Mouse (Mus musculus) forebrain, embryonic 14.5 days (tissue): Measurements from ENCODE around the gene Prss41. TPM values are rescaled to one million over a fixed set of nuclear protein-coding genes. Genes with fewer than 3 reads are reported as not detected.

Experiments
- ATAC-seq: fragments of 200-750 bp; cut with Nextera tagmentation; 2 replicates; pipeline ENCODE4 v1.8.0; 2017; ENCODE audit warnings: mild to moderate bottlenecking, moderate library complexity
- DNase-seq: peaks from one replicate; pipeline ENCODE4 v3.0.0-alpha.2; 2015; ENCODE audit warnings: low spot score
- H3K27ac ChIP-seq: fragments of 300-500 bp; sonication (generic); 2 replicates; pipeline ENCODE4 v1.5.1; 2014; ENCODE audit warnings: low read depth, mild to moderate bottlenecking, control low read depth, low read length, moderate library complexity
- H3K27me3 ChIP-seq: fragments of 300-500 bp; sonication (generic); replicated peaks from 2 replicates; pipeline ENCODE4 v1.6.1; 2014; ENCODE audit warnings: low read length, control low read depth, mixed read lengths; ENCODE audit not compliant: control insufficient read depth, insufficient read depth
- H3K36me3 ChIP-seq: fragments of 300-500 bp; sonication (generic); 2 replicates; pipeline ENCODE4 v1.6.1; 2014; ENCODE audit warnings: low read length, control low read depth; ENCODE audit not compliant: control insufficient read depth, insufficient read depth
- H3K4me1 ChIP-seq: fragments of 300-500 bp; sonication (generic); 2 replicates; pipeline ENCODE4 v1.6.1; 2014; ENCODE audit warnings: antibody characterized with exemption, low read length, control low read depth; ENCODE audit not compliant: control insufficient read depth, insufficient read depth
- H3K4me2 ChIP-seq: fragments of 300-500 bp; sonication (generic); 2 replicates; pipeline ENCODE4 v1.6.1; 2014; ENCODE audit warnings: mild to moderate bottlenecking, control low read depth, low read length
- H3K4me3 ChIP-seq: fragments of 300-500 bp; sonication (generic); 2 replicates; pipeline ENCODE4 v1.5.1; 2014; ENCODE audit warnings: low read depth, low read length, control low read depth
- H3K9ac ChIP-seq: fragments of 300-500 bp; sonication (generic); 2 replicates; pipeline ENCODE4 v1.6.1; 2014; ENCODE audit warnings: mild to moderate bottlenecking, low read length, control low read depth, moderate library complexity
- H3K9me3 ChIP-seq: fragments of 300-500 bp; sonication (generic); replicated peaks from 2 replicates; pipeline ENCODE4 v1.6.1; 2016; ENCODE audit warnings: low read length, control low read depth, mixed read lengths; ENCODE audit not compliant: control insufficient read depth
- WGBS: fragments of 180-500 bp; shearing (Covaris S2); extraction: QIAGEN DNeasy Blood & Tissue Kit; methylation state at CpG from one replicate; pipeline ENCODE4 v1.1.7; 2014; 5-methylcytosine and 5-hydroxymethylcytosine counted together
- polyA plus RNA-seq: library from polyadenylated mRNA; unstranded; fragments of >200 nt; fragmentation: Nextera tagmentation; extraction: Ambion mirVana; gene quantifications from 2 replicates; pipeline ENCODE4 v1.2.1, GENCODE M21; 2014

The Prss41 gene
- polyA plus RNA-seq, 1 experiment from 2014 or later: 0.66 TPM

DNA sequence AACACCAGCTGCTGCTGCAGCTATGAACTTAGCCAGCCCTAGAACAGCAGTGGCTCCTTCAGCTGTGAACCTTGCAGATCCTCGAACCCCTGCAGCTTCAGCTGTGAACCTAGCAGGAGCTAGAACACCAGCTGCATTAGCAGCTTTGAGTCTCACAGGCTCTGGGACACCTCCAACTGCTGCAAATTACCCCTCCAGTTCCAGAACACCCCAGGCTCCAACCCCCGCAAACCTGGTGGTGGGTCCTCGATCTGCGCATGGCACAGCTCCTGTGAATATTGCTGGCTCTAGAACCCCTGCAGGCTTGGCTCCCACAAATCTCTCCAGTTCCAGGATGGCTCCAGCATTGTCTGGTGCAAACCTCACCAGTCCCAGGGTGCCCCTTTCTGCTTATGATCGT lies 23.2 kb downstream of the Prss41 start:
- Histone ChIP-seq H3K4me1 (no peaks in the 10 kb centered on the region), H3K27me3 (no peaks in the 10 kb centered on the region), H3K4me2 (no peak overlapping the region), H3K36me3 (peaks cover 100% of the 10 kb centered on the region), H3K9me3 (peaks cover 13% of the 10 kb centered on the region), H3K27ac (no peak overlapping the region), H3K4me3 (no peak overlapping the region), H3K9ac (no peak overlapping the region)
- ATAC-seq (no peak), DNase-seq (no peak)
- WGBS: 97% methylated on average over 5 of the region's 5 CpGs

GRCm38 (mm10) chr17:23819235-23819634 lies 24.7 kb downstream of the Prss41 start:
- DNase-seq: no peak
- H3K36me3 ChIP-seq: peaks cover 100% of the 10 kb centered on the region
- no peak overlapping the region for H3K9ac ChIP-seq
- no peak overlapping the region for H3K4me2 ChIP-seq
- no peak for ATAC-seq
- H3K27me3 ChIP-seq: no peaks in the 10 kb centered on the region
- H3K9me3 ChIP-seq: peaks cover 13% of the 10 kb centered on the region
- no peak overlapping the region for H3K4me3 ChIP-seq
- no peaks in the 10 kb centered on the region for H3K4me1 ChIP-seq
- no peak overlapping the region for H3K27ac ChIP-seq
- 98% methylated on average over 25 of the region's 25 CpGs for WGBS

GRCm38 (mm10) chr17:23818579-23818978 lies 25.4 kb downstream of the Prss41 start:
- Histone ChIP-seq H3K27me3 (no peaks in the 10 kb centered on the region), H3K4me2 (no peak overlapping the region), H3K4me3 (no peak overlapping the region), H3K4me1 (no peaks in the 10 kb centered on the region), H3K27ac (no peak overlapping the region), H3K9ac (no peak overlapping the region), H3K36me3 (peaks cover 99% of the 10 kb centered on the region), H3K9me3 (peaks cover 13% of the 10 kb centered on the region)
- WGBS: 97% methylated on average over 8 of the region's 8 CpGs
- ATAC-seq: no peak
- DNase-seq: no peak

DNA sequence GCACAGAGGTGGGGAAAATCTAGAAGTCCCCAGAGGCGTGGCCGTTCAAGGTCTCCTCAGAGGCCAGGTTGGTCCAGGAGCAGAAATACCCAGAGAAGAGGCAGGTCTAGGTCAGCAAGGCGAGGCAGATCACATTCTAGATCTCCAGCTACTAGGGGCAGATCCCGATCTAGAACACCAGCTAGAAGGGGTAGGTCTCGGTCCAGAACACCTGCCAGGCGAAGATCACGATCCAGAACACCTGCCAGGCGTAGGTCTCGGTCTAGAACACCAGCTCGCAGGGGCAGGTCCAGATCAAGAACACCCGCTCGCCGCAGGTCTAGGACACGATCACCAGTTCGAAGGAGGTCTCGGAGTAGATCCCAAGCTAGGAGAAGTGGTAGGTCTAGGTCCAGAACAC lies 28.3 kb downstream of the Prss41 start:
- no peaks in the 10 kb centered on the region for H3K27me3 ChIP-seq
- H3K4me1 ChIP-seq: no peaks in the 10 kb centered on the region
- H3K27ac ChIP-seq: no peak overlapping the region
- peaks cover 13% of the 10 kb centered on the region for H3K9me3 ChIP-seq
- ATAC-seq: no peak
- no peak overlapping the region for H3K4me3 ChIP-seq
- H3K36me3 ChIP-seq: peaks cover 96% of the 10 kb centered on the region
- 99% methylated on average over 16 of the region's 16 CpGs for WGBS
- no peak overlapping the region for H3K9ac ChIP-seq
- no peak overlapping the region for H3K4me2 ChIP-seq
- DNase-seq: no peak

- Histone ChIP-seq H3K27ac (no peak overlapping the region), H3K4me2 (no peak overlapping the region), H3K9ac (no peak overlapping the region), H3K4me1 (peaks cover 16% of the 10 kb centered on the region), H3K27me3 (no peaks in the 10 kb centered on the region), H3K4me3 (no peak overlapping the region), H3K36me3 (peaks cover 57% of the 10 kb centered on the region), H3K9me3 (no peaks in the 10 kb centered on the region)
- ATAC-seq (no peak), DNase-seq (no peak)
- 98% methylated on average over 3 of the region's 3 CpGs for WGBS
Measured at GRCm38 (mm10) chr17:23807918-23808317, 36.1 kb downstream of the Prss41 start.

- peaks cover 16% of the 10 kb centered on the region for H3K4me1 ChIP-seq
- no peak for DNase-seq
- peaks cover 46% of the 10 kb centered on the region for H3K36me3 ChIP-seq
- no peaks in the 10 kb centered on the region for H3K9me3 ChIP-seq
- ATAC-seq: no peak
- WGBS: 82% methylated on average over 25 of the region's 25 CpGs
- no peak overlapping the region for H3K27ac ChIP-seq
- no peak overlapping the region for H3K4me3 ChIP-seq
- no peaks in the 10 kb centered on the region for H3K27me3 ChIP-seq
- H3K4me2 ChIP-seq: no peak overlapping the region
- H3K9ac ChIP-seq: no peak overlapping the region
Measured at GRCm38 (mm10) chr17:23806867-23807266, 37.1 kb downstream of the Prss41 start.

GRCm38 (mm10) chr17:23804426-23805085 lies 39.4 kb downstream of the Prss41 start:
- H3K9ac ChIP-seq: peak overlapping the region; percentile 93
- H3K4me3 ChIP-seq: peak overlapping the region; percentile 99
- DNase-seq: no peak
- H3K36me3 ChIP-seq: peaks cover 24% of the 10 kb centered on the region
- H3K9me3 ChIP-seq: no peaks in the 10 kb centered on the region
- H3K27ac ChIP-seq: no peak overlapping the region
- H3K4me2 ChIP-seq: peak overlapping the region; percentile 89
- no peak for ATAC-seq
- 7% methylated on average over 8 of the region's 8 CpGs for WGBS
- no peaks in the 10 kb centered on the region for H3K27me3 ChIP-seq
- H3K4me1 ChIP-seq: peaks cover 16% of the 10 kb centered on the region

DNA sequence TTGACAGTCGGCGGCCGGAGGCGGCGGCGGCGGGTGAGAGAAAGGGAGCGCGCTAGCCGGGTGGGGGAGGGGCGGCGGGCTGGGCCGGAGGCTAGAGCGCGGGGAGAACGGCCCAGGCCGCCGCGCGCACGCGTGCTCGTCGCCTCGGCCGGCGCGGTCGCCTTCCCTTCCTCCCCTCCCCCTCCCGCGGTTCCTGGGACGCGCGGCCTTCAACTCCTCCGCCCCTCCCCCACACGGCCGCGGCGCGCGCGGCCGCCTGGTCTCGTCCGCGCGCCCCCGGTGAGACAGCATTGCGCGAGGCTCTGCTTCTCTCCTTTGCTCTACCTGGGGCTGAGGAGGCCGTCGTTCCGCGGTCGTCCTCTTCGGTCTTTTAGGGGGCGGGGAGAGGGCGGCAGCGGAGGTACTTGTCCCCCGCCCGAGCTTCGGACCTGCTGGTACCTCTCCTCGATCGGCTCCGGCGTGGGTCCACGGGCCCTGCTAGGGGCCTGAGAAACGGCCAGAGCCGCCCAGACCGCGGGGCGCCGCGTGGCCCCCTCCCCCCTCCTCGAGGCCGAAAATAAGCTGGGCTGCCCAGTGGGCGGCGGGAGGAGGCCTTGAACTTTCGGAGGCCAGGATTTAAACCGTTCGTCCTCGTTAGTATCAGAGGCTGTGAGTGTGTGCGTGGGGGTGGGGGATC lies 40.5 kb downstream of the Prss41 start:
- H3K9me3 ChIP-seq: no peaks in the 10 kb centered on the region
- peak overlapping the region; percentile 99 for H3K4me3 ChIP-seq
- ATAC-seq (peak; percentile 65), DNase-seq (peak; percentile 90)
- H3K27ac ChIP-seq: peak overlapping the region; percentile 98
- H3K9ac ChIP-seq: peak overlapping the region; percentile 93
- H3K36me3 ChIP-seq: peaks cover 14% of the 10 kb centered on the region
- peak overlapping the region; percentile 89 for H3K4me2 ChIP-seq
- H3K27me3 ChIP-seq: no peaks in the 10 kb centered on the region
- H3K4me1 ChIP-seq: peaks cover 16% of the 10 kb centered on the region
- under 1% methylated on average over 48 of the region's 83 CpGs for WGBS

DNA sequence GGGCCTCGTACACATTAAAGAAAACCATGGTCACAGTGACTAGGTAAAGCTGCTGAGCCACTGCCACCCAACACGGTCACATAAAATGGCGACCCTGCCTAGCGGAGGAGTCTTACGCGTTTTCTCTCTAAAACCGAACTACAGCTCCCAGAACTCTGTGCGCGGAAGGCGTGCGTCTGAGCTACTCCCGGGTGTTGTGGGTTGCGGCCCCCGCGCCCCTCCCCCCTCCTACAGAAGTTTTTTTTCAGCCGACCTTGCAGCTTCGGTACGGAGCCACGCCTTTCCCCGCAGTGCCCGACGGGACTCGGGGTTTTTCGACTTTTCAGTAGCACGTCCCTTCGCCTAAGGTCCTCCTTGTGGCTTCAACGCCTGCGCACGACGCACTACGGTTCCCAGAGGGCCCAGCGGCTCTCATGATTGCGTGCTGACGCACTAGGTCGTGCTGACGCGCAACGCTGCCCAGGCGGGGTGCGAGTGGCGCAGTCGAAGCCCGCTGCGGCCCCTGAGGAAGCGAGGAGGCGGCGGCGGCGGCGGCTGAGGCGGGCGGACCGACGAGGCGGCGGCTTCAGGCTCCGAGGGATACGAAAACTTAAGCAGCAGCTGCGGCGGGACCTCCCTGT lies 41.1 kb downstream of the Prss41 start:
- Histone ChIP-seq H3K9ac (peak overlapping the region; percentile 93), H3K4me1 (peaks cover 16% of the 10 kb centered on the region), H3K27me3 (no peaks in the 10 kb centered on the region), H3K4me2 (peak overlapping the region; percentile 89), H3K4me3 (peak overlapping the region; percentile 99), H3K9me3 (no peaks in the 10 kb centered on the region), H3K27ac (peak overlapping the region; percentile 98), H3K36me3 (peaks cover 7% of the 10 kb centered on the region; the same call in 1 of the 2 replicates)
- ATAC-seq (peak; percentile 99), DNase-seq (peak; percentile 100)
- WGBS: 1% methylated on average over 60 of the region's 60 CpGs
